Mouse (Mus musculus) myocyte (in vitro differentiated cells): ENCODE measurements around the gene Efhb. TPM values are rescaled to one million over a fixed set of nuclear protein-coding genes. Genes with fewer than 3 reads are reported as not detected.

Source experiments
- H3K27me3 ChIP-seq: one replicate; pipeline ENCODE4 v1.6.1; 2011; ENCODE audit not compliant: control insufficient read depth, insufficient read depth, insufficient read length
- H3K36me3 ChIP-seq: one replicate; pipeline ENCODE4 v1.6.1; 2011; ENCODE audit not compliant: control insufficient read depth, insufficient read depth
- H3K4me2 ChIP-seq: one replicate; pipeline ENCODE4 v1.6.1; 2011; ENCODE audit warnings: low read depth, control low read depth
- H3K4me3 ChIP-seq: one replicate; pipeline ENCODE4 v1.5.1; 2011; ENCODE audit warnings: mild to moderate bottlenecking, control low read depth, moderate library complexity
- H3K79me2 ChIP-seq: one replicate; pipeline ENCODE4 v1.6.1; 2011; ENCODE audit not compliant: control insufficient read depth, insufficient read depth
- H3ac ChIP-seq: one replicate; pipeline ENCODE4 v1.6.1; 2011; ENCODE audit not compliant: control insufficient read depth, insufficient read length
- CEBPB ChIP-seq: IDR thresholded peaks from 2 replicates; pipeline ENCODE4 v1.6.1; 2011; ENCODE audit warnings: mild to moderate bottlenecking, moderate library complexity; ENCODE audit not compliant: poor library complexity, insufficient read depth, severe bottlenecking
- E2F4 ChIP-seq: IDR thresholded peaks from one replicate; pipeline ENCODE4 v1.6.1; 2011; ENCODE audit warnings: mild to moderate bottlenecking, control low read depth, moderate library complexity; ENCODE audit not compliant: insufficient read depth
- MAX ChIP-seq: IDR thresholded peaks from one replicate; pipeline ENCODE4 v1.6.1; 2011; ENCODE audit warnings: low read depth, mild to moderate bottlenecking, control low read depth
- MYOD1 ChIP-seq, 3 experiments: IDR thresholded peaks; one replicate each; pipeline ENCODE4 v1.6.1; 2011; ENCODE audit warnings: control low read depth in 2 of 3, low read depth in 2 of 3, mild to moderate bottlenecking in 2 of 3, moderate library complexity in 1 of 3; ENCODE audit not compliant: insufficient read length in 2 of 3, control insufficient read depth in 1 of 3
- MYOG ChIP-seq, 3 experiments: IDR thresholded peaks; one replicate each; pipeline ENCODE4 v1.6.1; 2011; ENCODE audit warnings: control low read depth in 2 of 3, low read depth in 2 of 3, mild to moderate bottlenecking in 2 of 3; ENCODE audit not compliant: insufficient read length in 2 of 3, control insufficient read depth in 1 of 3, insufficient read depth in 1 of 3
- POLR2A ChIP-seq: IDR thresholded peaks from one replicate; pipeline ENCODE4 v1.6.1; 2011; ENCODE audit warnings: low read depth, mild to moderate bottlenecking, control low read depth, moderate library complexity; ENCODE audit not compliant: insufficient read length
- POLR2AphosphoS2 ChIP-seq: IDR thresholded peaks from one replicate; pipeline ENCODE4 v1.6.1; 2011; ENCODE audit warnings: low read depth, control low read depth; ENCODE audit not compliant: insufficient read length
- REST ChIP-seq: IDR thresholded peaks from one replicate; pipeline ENCODE4 v1.6.1; 2011; ENCODE audit warnings: mild to moderate bottlenecking, control low read depth, moderate library complexity; ENCODE audit not compliant: insufficient read depth, insufficient read length
- SRF ChIP-seq: IDR thresholded peaks from one replicate; pipeline ENCODE4 v1.6.1; 2011; ENCODE audit warnings: low read depth; ENCODE audit not compliant: control insufficient read depth, insufficient read length
- TCF12 ChIP-seq: IDR thresholded peaks from one replicate; pipeline ENCODE4 v1.6.1; 2011; ENCODE audit warnings: mild to moderate bottlenecking, control low read depth; ENCODE audit not compliant: poor library complexity, insufficient read depth, severe bottlenecking
- TCF3 ChIP-seq: IDR thresholded peaks from one replicate; pipeline ENCODE4 v1.6.1; 2011; ENCODE audit warnings: low read depth, control low read depth; ENCODE audit not compliant: insufficient read length
- USF1 ChIP-seq: IDR thresholded peaks from one replicate; pipeline ENCODE4 v1.6.1; 2011; ENCODE audit warnings: low read depth, mild to moderate bottlenecking, control low read depth, moderate library complexity
- polyA plus RNA-seq: library from polyadenylated mRNA; unstranded; fragments of >200 nt; fragmentation: generic; extraction: Trizol; gene quantifications from one replicate; pipeline ENCODE4 v1.2.1, GENCODE M21; 2012; ENCODE audit warnings: missing spikeins

The Efhb gene
- polyA plus RNA-seq, 1 experiment, result 0.01 TPM

- Histone ChIP-seq H3K36me3 (no peaks in the 10 kb centered on the region), H3K4me3 (no peak overlapping the region), H3K27me3 (no peaks in the 10 kb centered on the region), H3K79me2 (no peaks in the 10 kb centered on the region), H3ac (no peak overlapping the region), H3K4me2 (no peak overlapping the region)
- TF ChIP-seq POLR2AphosphoS2 (no peak), SRF (no peak), USF1 (no peak), CEBPB (no peak), MAX (no peak), POLR2A (no peak), E2F4 (no peak), TCF3 (no peak), MYOG (IDR thresholded peaks at IDR 0.05; ENCODE audit: control insufficient read depth in 1 of 3, insufficient read depth in 1 of 3, insufficient read length in 2 of 3, low read depth in 2 of 3) (no peak), MYOD1 (IDR thresholded peaks at IDR 0.05; ENCODE audit: control insufficient read depth in 1 of 3, insufficient read length in 2 of 3, low read depth in 2 of 3) (no peak), TCF12 (no peak), REST (no peak)
These were observed 75.3 kb downstream of the Efhb start for GRCm38 (mm10) chr17:53387581-53388473.

- Histone ChIP-seq H3ac (no peak overlapping the region), H3K4me3 (no peak overlapping the region), H3K27me3 (no peaks in the 10 kb centered on the region), H3K36me3 (no peaks in the 10 kb centered on the region), H3K4me2 (no peak overlapping the region), H3K79me2 (no peaks in the 10 kb centered on the region)
- TF ChIP-seq MYOG (IDR thresholded peaks at IDR 0.05; ENCODE audit: control insufficient read depth in 1 of 3, insufficient read depth in 1 of 3, insufficient read length in 2 of 3, low read depth in 2 of 3) (no peak), USF1 (no peak), POLR2A (no peak), REST (no peak), MAX (no peak), CEBPB (no peak), TCF3 (no peak), TCF12 (no peak), E2F4 (no peak), MYOD1 (IDR thresholded peaks at IDR 0.05; ENCODE audit: control insufficient read depth in 1 of 3, insufficient read length in 2 of 3, low read depth in 2 of 3) (no peak), POLR2AphosphoS2 (no peak), SRF (no peak)
These were observed 76.3 kb downstream of the Efhb start for GRCm38 (mm10) chr17:53386863-53387262.

- H3ac ChIP-seq, result no peak overlapping the region
- H3K27me3 ChIP-seq, result no peaks in the 10 kb centered on the region
- H3K79me2 ChIP-seq, result no peaks in the 10 kb centered on the region
- no peak overlapping the region for H3K4me2 ChIP-seq
- H3K36me3 ChIP-seq, result no peaks in the 10 kb centered on the region
- no peak overlapping the region for H3K4me3 ChIP-seq
- TF ChIP-seq POLR2A, result no peak
- TF ChIP-seq MYOG (IDR thresholded peaks at IDR 0.05; ENCODE audit: control insufficient read depth in 1 of 3, insufficient read depth in 1 of 3, insufficient read length in 2 of 3, low read depth in 2 of 3), result no peak
- TF ChIP-seq MYOD1 (IDR thresholded peaks at IDR 0.05; ENCODE audit: control insufficient read depth in 1 of 3, insufficient read length in 2 of 3, low read depth in 2 of 3), result no peak
- no peak for TF ChIP-seq TCF3
- TF ChIP-seq POLR2AphosphoS2, result no peak
- no peak for TF ChIP-seq TCF12
- no peak for TF ChIP-seq REST
- no peak for TF ChIP-seq CEBPB
- TF ChIP-seq USF1, result no peak
- TF ChIP-seq MAX, result no peak
- no peak for TF ChIP-seq SRF
- TF ChIP-seq E2F4, result no peak
These were observed 99.0 kb downstream of the Efhb start for GRCm38 (mm10) chr17:53364111-53364510.

Other genes with a start within 250 kb of the Efhb start
- gene Rab5a, start 15.9 kb upstream of the Efhb start, polyA plus RNA-seq, result 26.6 TPM
- gene Pp2d1, start 76.1 kb upstream of the Efhb start, polyA plus RNA-seq, result 0.12 TPM
- 4.2 TPM for gene Kat2b, start 103.5 kb upstream of the Efhb start, polyA plus RNA-seq
- 3.1 TPM for gene Sgo1, start 226.0 kb upstream of the Efhb start, polyA plus RNA-seq